Mouse (Mus musculus): ENCODE data around the gene Mknk2. TPM values are rescaled to one million over a fixed set of nuclear protein-coding genes. Genes with fewer than 3 reads are reported as not detected.

Mknk2 gene
- total and polyA plus RNA-seq, 3 experiments: 47.4 to 184 (median 87.1) TPM

- Histone ChIP-seq H3K27me3 (ENCODE audit: control insufficient read depth in 1 of 2, insufficient read depth in 2 of 2, low read length in 2 of 2) (no peaks in the 10 kb centered on the region), H3K36me3 (ENCODE audit: control insufficient read depth in 1 of 2, insufficient read depth in 2 of 2, low read length in 2 of 2) (peaks cover 0 to 52% of the 10 kb centered on the region in 2 experiments; a peak in 2 of 4 replicates), H3K27ac (ENCODE audit: control insufficient read depth, low read depth, low read length) (peak overlapping the region; percentile 61; the same call in 1 of the 2 replicates), H3K4me3 (ENCODE audit: control insufficient read depth in 1 of 2, insufficient read depth in 1 of 2, low read depth in 2 of 2, low read length in 2 of 2) (no peak overlapping the region), H3K4me1 (ENCODE audit: control insufficient read depth in 1 of 2, insufficient read depth in 2 of 2, low read length in 2 of 2) (peaks cover 39 to 73% of the 10 kb centered on the region in 2 experiments), H3K9ac (ENCODE audit: control insufficient read depth, low read depth, low read length, poor library complexity, severe bottlenecking) (no peak overlapping the region; the same call in 1 of the 2 replicates), H3K9me3 (replicated peaks; ENCODE audit: insufficient read depth, low read length) (no peaks in the 10 kb centered on the region), H3K79me2 (ENCODE audit: control insufficient read depth, insufficient read depth, low read length, poor library complexity) (peaks cover 4% of the 10 kb centered on the region)
- no peak for DNase-seq (ENCODE audit: low read depth, low spot score)
- TF ChIP-seq POLR2AphosphoS2 (IDR thresholded peaks at IDR 0.05; ENCODE audit: low read length) (no peak), KAT2A (conservative IDR thresholded peaks at IDR 0.05; ENCODE audit: low read depth, low read length) (no peak), USF2 (IDR thresholded peaks at IDR 0.05; ENCODE audit: borderline replicate concordance in 1 of 2, insufficient read depth in 1 of 2, low read depth in 1 of 2, low read length in 2 of 2) (no peak), SMC3 (IDR thresholded peaks at IDR 0.05; ENCODE audit: low read depth, low read length) (no peak), EP300 (IDR thresholded peaks at IDR 0.05; ENCODE audit: low read depth in 1 of 2, low read length in 2 of 2) (no peak), CHD1 (IDR thresholded peaks at IDR 0.05; ENCODE audit: low read depth, low read length) (no peak), MAX (IDR thresholded peaks at IDR 0.05; ENCODE audit: low read length) (no peak), NELFE (IDR thresholded peaks at IDR 0.05; ENCODE audit: low read depth, low read length) (no peak), HCFC1 (IDR thresholded peaks at IDR 0.05; ENCODE audit: low read depth, low read length) (no peak), ELF1 (IDR thresholded peaks at IDR 0.05; ENCODE audit: low read depth, low read length) (no peak), ZKSCAN1 (IDR thresholded peaks at IDR 0.05; ENCODE audit: low read depth, low read length) (no peak), JUND (IDR thresholded peaks at IDR 0.05; ENCODE audit: low read depth, low read length) (no peak), MXI1 (IDR thresholded peaks at IDR 0.05; ENCODE audit: low read depth, low read length) (no peak), MYC (IDR thresholded peaks at IDR 0.05; ENCODE audit: low read depth, low read length) (no peak), MAFK (IDR thresholded peaks at IDR 0.05; ENCODE audit: borderline replicate concordance, low read depth, low read length) (no peak), TBP (IDR thresholded peaks at IDR 0.05; ENCODE audit: low read depth, low read length) (no peak), RAD21 (IDR thresholded peaks at IDR 0.05; ENCODE audit: low read depth, low read length) (no peak)
These were observed 20.7 kb upstream of the Mknk2 start for GRCm38 (mm10) chr10:80698605-80699004.

DNA sequence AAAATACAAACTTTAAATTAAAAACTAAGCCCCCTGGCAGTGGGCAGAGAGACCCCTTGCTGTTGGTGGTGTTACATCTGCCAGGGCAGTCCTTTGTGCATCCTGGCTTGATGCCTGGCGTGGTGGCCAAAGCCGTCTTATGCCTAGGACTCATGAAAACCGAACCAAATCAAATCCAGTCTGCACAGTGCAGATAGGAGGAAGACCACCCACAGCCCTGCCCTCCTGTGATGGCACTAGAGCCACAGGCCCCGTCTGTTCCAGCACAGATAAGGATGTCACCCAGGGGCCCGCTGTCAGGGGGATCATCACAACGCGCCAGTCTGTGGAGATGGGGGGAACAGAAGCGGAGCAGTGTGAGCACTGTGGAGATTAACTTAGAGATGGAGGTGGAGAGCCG lies 19.9 kb upstream of the Mknk2 start:
- peak overlapping the region; percentile 3; the same call in 1 of the 2 replicates for H3K9ac ChIP-seq (ENCODE audit: control insufficient read depth, low read depth, low read length, poor library complexity, severe bottlenecking)
- peak; percentile 93 for DNase-seq (ENCODE audit: low read depth, low spot score)
- peaks cover 37 to 74% of the 10 kb centered on the region in 2 experiments for H3K4me1 ChIP-seq (ENCODE audit: control insufficient read depth in 1 of 2, insufficient read depth in 2 of 2, low read length in 2 of 2)
- H3K27ac ChIP-seq (ENCODE audit: control insufficient read depth, low read depth, low read length): peak overlapping the region; percentile 61
- peaks cover 4% of the 10 kb centered on the region for H3K79me2 ChIP-seq (ENCODE audit: control insufficient read depth, insufficient read depth, low read length, poor library complexity)
- H3K27me3 ChIP-seq (ENCODE audit: control insufficient read depth in 1 of 2, insufficient read depth in 2 of 2, low read length in 2 of 2): no peaks in the 10 kb centered on the region
- peaks cover 0 to 57% of the 10 kb centered on the region in 2 experiments; a peak in 2 of 4 replicates for H3K36me3 ChIP-seq (ENCODE audit: control insufficient read depth in 1 of 2, insufficient read depth in 2 of 2, low read length in 2 of 2)
- no peak overlapping the region; a peak in 1 of 4 replicates for H3K4me3 ChIP-seq (ENCODE audit: control insufficient read depth in 1 of 2, insufficient read depth in 1 of 2, low read depth in 2 of 2, low read length in 2 of 2)
- H3K9me3 ChIP-seq (replicated peaks; ENCODE audit: insufficient read depth, low read length): no peaks in the 10 kb centered on the region
- TF ChIP-seq KAT2A (conservative IDR thresholded peaks at IDR 0.05; ENCODE audit: low read depth, low read length): no peak; the same call in 1 of the 2 replicates
- peak; percentile 94 for TF ChIP-seq ETS1 (IDR thresholded peaks at IDR 0.05; ENCODE audit: low read depth, low read length)
- TF ChIP-seq TCF12 (IDR thresholded peaks at IDR 0.05; ENCODE audit: low read depth, low read length): peak; percentile 100
- peak; percentile 95 to 99 for TF ChIP-seq EP300 (IDR thresholded peaks at IDR 0.05; ENCODE audit: low read depth in 1 of 2, low read length in 2 of 2)
- TF ChIP-seq MAFK (IDR thresholded peaks at IDR 0.05; ENCODE audit: borderline replicate concordance, low read depth, low read length): peak; percentile 90
- peak; percentile 31 for TF ChIP-seq SMC3 (IDR thresholded peaks at IDR 0.05; ENCODE audit: low read depth, low read length)
- no peak for TF ChIP-seq JUND (IDR thresholded peaks at IDR 0.05; ENCODE audit: low read depth, low read length)
- TF ChIP-seq MAZ (IDR thresholded peaks at IDR 0.05; ENCODE audit: low read depth, low read length): peak; percentile 93
- peak in 1 of 2 experiments; percentile 41; a peak in 1 of 4 replicates for TF ChIP-seq POLR2A (IDR thresholded peaks at IDR 0.05; ENCODE audit: control insufficient read depth in 1 of 2, insufficient read depth in 1 of 2, low read depth in 1 of 2, low read length in 2 of 2, poor library complexity in 1 of 2)
- 0 out of 2 replicates have a peak, but pooled peaks have one; percentile 12 for TF ChIP-seq USF1 (IDR thresholded peaks at IDR 0.05; ENCODE audit: low read depth, low read length)
- TF ChIP-seq E2F4 (IDR thresholded peaks at IDR 0.05; ENCODE audit: borderline replicate concordance, low read depth, low read length): 0 out of 2 replicates have a peak, but pooled peaks have one; percentile 48
- no peak for TF ChIP-seq GABPA (IDR thresholded peaks at IDR 0.05; ENCODE audit: low read depth, low read length)
- no peak for TF ChIP-seq USF2 (IDR thresholded peaks at IDR 0.05; ENCODE audit: borderline replicate concordance in 1 of 2, insufficient read depth in 1 of 2, low read depth in 1 of 2, low read length in 2 of 2)
- peak; percentile 72 for TF ChIP-seq MXI1 (IDR thresholded peaks at IDR 0.05; ENCODE audit: low read depth, low read length)
- peak; percentile 37; the same call in 1 of the 2 replicates for TF ChIP-seq ZNF384 (IDR thresholded peaks at IDR 0.05; ENCODE audit: low read depth, low read length)
- peak; percentile 84 for TF ChIP-seq POLR2AphosphoS2 (IDR thresholded peaks at IDR 0.05; ENCODE audit: low read length)
- TF ChIP-seq TBP (IDR thresholded peaks at IDR 0.05; ENCODE audit: low read depth, low read length): peak; percentile 22; the same call in 1 of the 2 replicates
- no peak for TF ChIP-seq RAD21 (IDR thresholded peaks at IDR 0.05; ENCODE audit: low read depth, low read length)
- peak; percentile 94 for TF ChIP-seq SIN3A (IDR thresholded peaks at IDR 0.05; ENCODE audit: low read length)
- peak; percentile 85 for TF ChIP-seq ZMIZ1 (IDR thresholded peaks at IDR 0.05; ENCODE audit: low read depth, low read length)
- TF ChIP-seq NELFE (IDR thresholded peaks at IDR 0.05; ENCODE audit: low read depth, low read length): no peak
- TF ChIP-seq POLR2AphosphoS5 (IDR thresholded peaks at IDR 0.05; ENCODE audit: borderline replicate concordance, low read depth, low read length): no peak
- peak; percentile 11; the same call in 1 of the 2 replicates for TF ChIP-seq ZC3H11A (IDR thresholded peaks at IDR 0.05; ENCODE audit: low read depth, low read length)

Data from MEL (cell line).